Mouse (Mus musculus): ENCODE measurements around the gene Fxn. TPM values are rescaled to one million over a fixed set of nuclear protein-coding genes. Genes with fewer than 3 reads are reported as not detected.

Gene Fxn
- polyA plus RNA-seq (2015; fragmentation: Illumina TruSeq; extraction: RNeasy Lipid Tissue Mini Kit (QIAGEN cat#74804); ENCODE audit: insufficient read depth, low read depth, low replicate concordance), result 4.6 TPM

DNA sequence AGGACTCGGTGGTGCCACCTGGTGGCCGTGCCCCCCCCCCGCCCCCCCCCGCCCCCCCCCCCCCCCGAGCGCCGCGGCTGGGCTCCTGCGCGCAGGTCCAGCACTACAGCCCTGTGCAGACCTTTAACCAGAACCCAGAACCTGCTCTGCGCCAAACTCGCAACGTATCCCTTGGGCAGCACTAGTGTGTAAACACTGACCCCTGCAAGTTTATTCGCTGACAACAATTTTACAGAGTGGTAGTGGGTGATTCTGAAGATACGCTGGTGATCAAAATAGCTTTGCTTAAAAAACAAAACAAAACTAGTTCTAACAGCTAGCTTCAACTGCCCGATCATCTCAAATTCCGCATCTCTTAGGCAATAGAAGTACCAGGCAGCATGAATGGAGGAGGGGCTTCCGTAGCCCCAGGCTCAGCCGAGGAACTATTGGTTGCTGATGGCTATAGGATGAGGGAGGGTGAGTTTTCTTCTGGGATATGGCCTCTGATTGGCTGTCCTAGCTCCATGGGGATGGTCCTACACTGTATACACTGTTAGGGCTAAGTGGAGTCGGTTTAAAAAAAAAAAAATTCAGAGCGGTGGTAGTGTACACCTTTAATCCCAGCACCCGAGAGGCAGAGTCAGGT is at the start of gene Fxn:
Fxn (minus strand) TSS at position 5 of the 628 bp plus-strand sequence.

GRCm38 (mm10) chr19:24224500-24225304 is 55.7 kb downstream of the Fxn start, which contains the start of gene Tjp2:
Gene Tjp2 (minus strand): TSS chr19:24225030.

Other genes with a start within 250 kb of the Fxn start
- gene Fam189a2, start 249.6 kb downstream of the Fxn start, polyA plus RNA-seq (2015; fragmentation: Illumina TruSeq; extraction: RNeasy Lipid Tissue Mini Kit (QIAGEN cat#74804); ENCODE audit: insufficient read depth, low read depth, low replicate concordance), result 5.1 TPM
- 4.7 TPM for gene Tjp2, start 55.6 kb downstream of the Fxn start, polyA plus RNA-seq (2015; fragmentation: Illumina TruSeq; extraction: RNeasy Lipid Tissue Mini Kit (QIAGEN cat#74804); ENCODE audit: insufficient read depth, low read depth, low replicate concordance)
- gene Fam122a, start 196.8 kb upstream of the Fxn start, polyA plus RNA-seq (2015; fragmentation: Illumina TruSeq; extraction: RNeasy Lipid Tissue Mini Kit (QIAGEN cat#74804); ENCODE audit: insufficient read depth, low read depth, low replicate concordance), result 5.7 TPM